Mouse (Mus musculus): ENCODE results near the gene Esrrb. TPM values are rescaled to one million over a fixed set of nuclear protein-coding genes. Genes with fewer than 3 reads are reported as not detected.

Gene Esrrb
- polyA plus RNA-seq, 1 experiment from 2014 or later: 0.14 TPM

- Histone ChIP-seq H3K4me2 (ENCODE audit: low read depth, low read length) (no peak overlapping the region), H3K4me3 (ENCODE audit: low read depth, low read length) (no peak overlapping the region), H3K27ac (replicated peaks; ENCODE audit: low read depth, low read length) (no peak overlapping the region), H3K9me3 (replicated peaks; ENCODE audit: control insufficient read depth, low read length) (no peaks in the 10 kb centered on the region; the same call in 1 of the 2 replicates), H3K36me3 (replicated peaks; ENCODE audit: control insufficient read depth, insufficient read depth, low read depth, low read length) (no peaks in the 10 kb centered on the region), H3K9ac (replicated peaks; ENCODE audit: low read length) (no peak overlapping the region), H3K27me3 (ENCODE audit: control insufficient read depth, insufficient read depth, low read length) (no peaks in the 10 kb centered on the region), H3K4me1 (ENCODE audit: control insufficient read depth, insufficient read depth, low read length) (no peaks in the 10 kb centered on the region)
- ATAC-seq (replicated peaks; ENCODE audit: insufficient number of reproducible peaks, low FRiP score, low TSS enrichment, low read depth) (no peak), DNase-seq (ENCODE audit: low spot score) (no peak)
- 51% methylated on average over 10 of the region's 10 CpGs for WGBS
Observed at GRCm38 (mm10) chr12:86556796-86557517, 196.0 kb downstream of the Esrrb start.

- no peak overlapping the region for H3K9ac ChIP-seq (replicated peaks; ENCODE audit: low read length)
- DNase-seq (ENCODE audit: low spot score) (no peak), ATAC-seq (replicated peaks; ENCODE audit: insufficient number of reproducible peaks, low FRiP score, low TSS enrichment, low read depth) (no peak)
- H3K9me3 ChIP-seq (replicated peaks; ENCODE audit: control insufficient read depth, low read length): no peaks in the 10 kb centered on the region; the same call in 1 of the 2 replicates
- H3K4me2 ChIP-seq (ENCODE audit: low read depth, low read length): no peak overlapping the region
- no peaks in the 10 kb centered on the region for H3K36me3 ChIP-seq (replicated peaks; ENCODE audit: control insufficient read depth, insufficient read depth, low read depth, low read length)
- no peaks in the 10 kb centered on the region for H3K4me1 ChIP-seq (ENCODE audit: control insufficient read depth, insufficient read depth, low read length)
- WGBS: 90% methylated on average over 9 of the region's 9 CpGs
- H3K27me3 ChIP-seq (ENCODE audit: control insufficient read depth, insufficient read depth, low read length): no peaks in the 10 kb centered on the region
- no peak overlapping the region for H3K27ac ChIP-seq (replicated peaks; ENCODE audit: low read depth, low read length)
- no peak overlapping the region for H3K4me3 ChIP-seq (ENCODE audit: low read depth, low read length)
Observed at GRCm38 (mm10) chr12:86558889-86559288, 198.0 kb downstream of the Esrrb start.

- H3K9me3 ChIP-seq (replicated peaks; ENCODE audit: control insufficient read depth, low read length): no peaks in the 10 kb centered on the region; the same call in 1 of the 2 replicates
- ATAC-seq (replicated peaks; ENCODE audit: insufficient number of reproducible peaks, low FRiP score, low TSS enrichment, low read depth) (no peak), DNase-seq (ENCODE audit: low spot score) (no peak)
- H3K4me3 ChIP-seq (ENCODE audit: low read depth, low read length): no peak overlapping the region
- no peaks in the 10 kb centered on the region for H3K36me3 ChIP-seq (replicated peaks; ENCODE audit: control insufficient read depth, insufficient read depth, low read depth, low read length)
- no peak overlapping the region for H3K27ac ChIP-seq (replicated peaks; ENCODE audit: low read depth, low read length)
- H3K9ac ChIP-seq (replicated peaks; ENCODE audit: low read length): no peak overlapping the region
- no peak overlapping the region for H3K4me2 ChIP-seq (ENCODE audit: low read depth, low read length)
- 80% methylated on average over 3 of the region's 3 CpGs for WGBS
- H3K27me3 ChIP-seq (ENCODE audit: control insufficient read depth, insufficient read depth, low read length): no peaks in the 10 kb centered on the region
- no peaks in the 10 kb centered on the region for H3K4me1 ChIP-seq (ENCODE audit: control insufficient read depth, insufficient read depth, low read length)
Observed at GRCm38 (mm10) chr12:86562705-86563104, 201.8 kb downstream of the Esrrb start.

GRCm38 (mm10) chr12:86565996-86566395, 205.1 kb downstream of the Esrrb start:
- Histone ChIP-seq H3K4me1 (ENCODE audit: control insufficient read depth, insufficient read depth, low read length) (no peaks in the 10 kb centered on the region), H3K27me3 (ENCODE audit: control insufficient read depth, insufficient read depth, low read length) (no peaks in the 10 kb centered on the region), H3K27ac (replicated peaks; ENCODE audit: low read depth, low read length) (no peak overlapping the region), H3K9me3 (replicated peaks; ENCODE audit: control insufficient read depth, low read length) (no peaks in the 10 kb centered on the region), H3K4me2 (ENCODE audit: low read depth, low read length) (no peak overlapping the region), H3K9ac (replicated peaks; ENCODE audit: low read length) (no peak overlapping the region), H3K36me3 (replicated peaks; ENCODE audit: control insufficient read depth, insufficient read depth, low read depth, low read length) (no peaks in the 10 kb centered on the region), H3K4me3 (ENCODE audit: low read depth, low read length) (no peak overlapping the region)
- 78% methylated on average over 5 of the region's 5 CpGs for WGBS
- ATAC-seq (replicated peaks; ENCODE audit: insufficient number of reproducible peaks, low FRiP score, low TSS enrichment, low read depth) (no peak), DNase-seq (ENCODE audit: low spot score) (no peak)

Other genes with a start within 250 kb of the Esrrb start
- 15.5 and 16.2 TPM in 2 replicates for gene Gpatch2l, start 119.3 kb upstream of the Esrrb start, polyA plus RNA-seq (2014; fragmentation: Nextera tagmentation; extraction: Ambion mirVana)